Mouse (Mus musculus): ENCODE data around the gene Zranb2.

The Zranb2 gene

DNA sequence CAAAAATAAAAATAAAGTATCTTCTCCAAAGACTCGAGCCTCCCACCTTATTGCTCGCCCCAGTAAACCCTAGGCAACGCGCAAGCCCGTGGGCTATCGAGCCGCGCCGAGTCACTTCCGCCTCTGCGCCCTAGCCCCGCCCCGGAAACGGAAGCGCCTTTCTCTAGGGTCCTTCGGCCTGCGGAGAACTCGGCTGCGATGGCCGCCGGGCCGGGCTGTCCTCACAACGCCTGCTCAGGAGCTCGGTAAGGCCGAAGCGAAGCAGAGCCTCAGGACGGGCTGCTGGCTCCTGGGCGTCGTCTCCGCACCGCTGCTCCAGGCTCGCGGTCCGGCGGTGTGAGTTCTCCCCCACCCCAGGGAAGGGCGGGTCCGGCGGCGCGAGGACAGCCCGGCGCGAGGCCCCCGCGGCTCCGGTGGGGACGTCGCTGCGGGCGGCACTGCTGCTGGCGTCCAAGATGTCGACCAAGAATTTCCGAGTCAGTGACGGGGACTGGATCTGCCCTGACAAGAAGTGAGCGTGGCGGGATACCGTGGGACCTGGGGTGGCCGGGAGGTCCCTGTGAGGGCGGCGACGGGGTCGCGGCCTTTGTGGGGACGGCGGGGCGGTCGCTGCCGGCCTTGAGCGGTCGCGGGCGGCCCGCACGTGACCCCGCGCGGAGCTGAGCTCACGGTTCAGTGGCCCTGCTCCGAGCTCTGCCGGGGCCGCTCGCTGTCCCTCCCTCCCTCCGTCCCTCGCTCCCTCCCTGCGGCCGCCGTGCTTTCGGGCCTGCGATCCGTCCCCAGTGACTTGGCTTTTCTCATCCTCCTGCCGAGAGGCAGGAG is at the start of gene Zranb2:
Zranb2 (plus strand) TSS at position 197 of the 822 bp plus-strand sequence.
- DNase-seq (ENCODE audit: inconsistent age in 2 of 2, low spot score in 1 of 2), result peak; percentile 93 to 98

DNA sequence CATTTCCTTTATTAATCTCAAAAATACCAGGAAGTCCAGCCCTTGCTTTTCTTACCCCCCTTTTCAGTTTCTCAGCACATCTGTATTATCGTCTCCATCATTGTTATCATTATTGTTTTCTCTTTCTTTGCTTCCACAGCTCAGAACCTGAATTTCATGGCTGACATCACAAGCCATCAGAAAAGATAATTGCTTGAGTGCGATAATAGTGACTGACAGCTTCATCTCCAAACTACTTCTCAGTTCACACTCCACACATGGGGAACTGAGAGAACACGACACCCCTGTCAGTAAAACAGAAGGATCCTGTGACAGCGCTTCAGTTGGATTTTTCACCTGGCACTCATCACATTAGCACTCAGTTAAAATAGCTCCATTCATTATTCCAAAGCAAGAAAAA is 41.9 kb upstream of the Zranb2 start:
- no peak for DNase-seq (ENCODE audit: inconsistent age in 2 of 2, low spot score in 1 of 2)

DNA sequence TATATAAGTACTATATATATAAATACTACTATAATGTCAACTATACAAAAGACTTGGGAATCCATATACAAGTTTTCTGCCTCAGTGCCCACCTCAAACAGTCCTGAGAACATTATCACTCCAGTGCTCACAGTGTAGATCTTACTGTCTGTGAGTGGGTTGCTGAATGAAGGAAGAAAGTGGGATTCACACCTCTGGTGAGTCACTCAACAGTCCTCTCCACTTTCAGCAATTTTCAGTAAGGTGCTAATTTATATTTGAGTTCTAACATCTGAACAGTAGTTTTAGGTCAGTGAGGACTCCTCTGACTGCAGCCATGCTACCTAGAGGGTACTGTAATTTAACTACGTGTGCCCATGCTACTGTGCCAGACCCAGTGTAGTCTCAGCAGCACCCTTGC is 31.7 kb upstream of the Zranb2 start:
- no peak for DNase-seq (ENCODE audit: inconsistent age in 2 of 2, low spot score in 1 of 2)

DNA sequence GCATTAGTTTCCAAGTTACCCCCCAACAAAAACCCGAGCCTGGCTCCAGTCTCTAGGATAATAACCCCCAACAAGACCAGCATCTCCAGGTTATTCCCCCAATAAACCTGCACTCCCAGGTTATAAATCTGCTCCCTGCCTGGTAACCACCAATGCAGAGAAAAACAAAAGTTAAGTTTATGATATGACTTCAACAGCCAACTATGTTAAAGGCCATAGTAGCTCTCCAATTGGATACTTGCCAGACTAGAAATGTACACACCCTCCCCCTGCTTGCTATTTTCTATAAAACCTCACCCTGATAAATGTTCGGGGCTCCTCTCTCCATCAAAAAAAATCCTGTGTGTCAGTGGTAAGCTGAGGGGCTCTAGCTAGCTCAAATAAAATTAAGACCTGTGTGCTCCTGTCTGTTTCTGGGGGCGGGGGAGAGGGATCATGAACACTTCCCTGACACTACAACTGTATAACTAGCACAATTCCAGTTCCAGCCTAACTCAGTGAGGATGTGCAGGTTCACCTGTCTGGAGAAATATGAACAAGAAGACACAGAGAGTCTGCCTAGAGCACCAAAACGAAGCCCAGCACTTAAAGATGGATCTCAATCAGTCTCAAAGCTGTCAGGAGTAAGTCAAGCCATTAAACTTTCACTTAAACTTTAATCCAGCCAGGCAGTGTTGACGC is 19.7 kb upstream of the Zranb2 start:
- DNase-seq (ENCODE audit: inconsistent age in 2 of 2, low spot score in 1 of 2), result no peak

DNA sequence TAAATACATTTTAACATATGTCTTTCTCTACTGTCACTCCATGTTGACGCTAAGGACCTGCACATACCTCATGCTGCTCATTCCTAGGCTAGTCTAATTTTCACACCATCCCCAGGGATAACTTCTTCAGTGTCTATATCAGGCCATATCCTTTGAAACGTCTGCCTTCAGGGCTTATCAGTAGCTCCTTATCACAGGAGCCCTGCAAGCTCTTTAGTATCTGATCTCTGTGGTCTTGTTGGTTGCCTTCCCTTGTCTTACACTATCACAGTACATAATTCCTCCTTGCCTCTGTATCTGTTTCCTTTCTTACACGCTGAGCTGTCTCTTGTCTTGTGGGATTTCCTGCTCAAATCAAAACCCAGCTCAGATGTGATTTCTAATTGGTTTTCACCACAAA is 17.5 kb upstream of the Zranb2 start:
- DNase-seq (ENCODE audit: inconsistent age in 2 of 2, low spot score in 1 of 2), result no peak

DNA sequence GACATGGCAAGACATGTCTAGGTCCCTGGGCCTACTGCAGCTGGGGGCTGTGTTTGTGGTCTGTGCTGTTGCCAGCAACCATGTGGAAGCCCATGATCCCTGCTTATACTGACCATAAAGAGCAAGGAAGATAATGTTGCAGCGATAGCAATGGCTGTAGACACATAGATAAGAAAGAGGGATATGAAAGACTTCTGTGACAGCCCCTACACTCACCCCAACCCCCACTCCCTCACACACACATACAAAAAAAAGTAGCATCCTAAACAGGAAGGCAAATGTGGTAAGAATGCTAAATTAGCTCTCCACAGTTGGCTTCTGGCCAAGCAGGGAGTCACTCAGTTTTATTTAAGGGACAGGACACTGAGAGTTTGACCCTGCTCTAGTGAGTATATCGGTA is 16.0 kb upstream of the Zranb2 start:
- DNase-seq (ENCODE audit: inconsistent age in 2 of 2, low spot score in 1 of 2), result no peak

DNA sequence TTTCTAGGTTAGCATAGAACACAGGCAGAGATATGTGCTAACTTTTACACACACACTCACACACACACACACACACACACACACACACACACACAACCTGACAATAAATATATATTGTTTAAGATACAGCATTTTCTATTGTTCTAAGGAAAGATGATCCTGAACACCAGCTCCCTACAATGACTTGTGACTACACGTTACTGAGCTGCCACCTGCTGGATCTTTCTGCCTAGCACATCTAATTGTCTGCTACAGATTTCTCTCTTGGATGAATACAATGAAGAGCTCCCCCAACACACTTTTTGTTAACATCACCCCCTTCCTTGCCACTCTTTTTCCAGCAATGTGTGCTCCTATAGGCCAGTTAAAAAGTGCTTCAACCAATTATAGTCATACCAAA is 13.5 kb upstream of the Zranb2 start:
- DNase-seq (ENCODE audit: inconsistent age in 2 of 2, low spot score in 1 of 2), result peak in 1 of 2 experiments; percentile 60

DNA sequence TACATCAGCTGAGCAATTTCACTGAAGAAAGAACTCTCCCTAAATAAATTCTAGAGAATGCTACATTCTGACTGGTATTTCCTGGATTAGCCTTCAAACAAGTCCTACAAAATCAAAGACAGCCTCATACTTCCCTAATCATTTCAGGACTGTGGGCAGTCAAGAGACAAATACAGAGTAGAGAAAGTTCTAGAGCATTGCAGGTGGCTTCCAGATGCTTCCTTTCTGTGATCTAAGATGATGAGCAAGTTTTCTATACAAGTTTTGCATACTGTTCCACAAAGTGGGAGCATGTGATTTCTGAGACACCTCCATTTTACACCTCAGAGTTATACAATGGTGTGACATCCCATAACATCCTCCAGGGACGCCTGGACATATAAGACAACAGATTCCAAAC is 10.1 kb upstream of the Zranb2 start:
- no peak for DNase-seq (ENCODE audit: inconsistent age in 2 of 2, low spot score in 1 of 2)

DNA sequence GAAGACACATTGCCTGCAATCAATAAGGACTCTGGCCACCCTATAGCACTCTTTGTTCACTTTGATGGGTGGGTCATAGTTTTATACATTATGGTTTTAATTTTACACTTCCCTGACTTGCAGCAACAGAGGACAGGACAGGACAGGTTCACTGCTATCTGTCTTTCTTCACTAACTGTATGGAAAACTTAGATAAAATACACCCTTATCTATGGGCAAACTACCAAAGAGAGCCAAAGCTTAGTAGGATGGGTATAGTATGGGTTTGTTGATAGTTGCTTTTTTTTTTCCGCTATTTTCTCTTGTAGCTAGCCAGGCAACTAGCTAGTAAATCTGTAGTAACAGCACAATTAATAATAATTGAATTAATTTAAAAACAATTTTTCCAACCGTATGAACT is 2.4 kb upstream of the Zranb2 start:
- DNase-seq (ENCODE audit: inconsistent age in 2 of 2, low spot score in 1 of 2), result no peak

DNA sequence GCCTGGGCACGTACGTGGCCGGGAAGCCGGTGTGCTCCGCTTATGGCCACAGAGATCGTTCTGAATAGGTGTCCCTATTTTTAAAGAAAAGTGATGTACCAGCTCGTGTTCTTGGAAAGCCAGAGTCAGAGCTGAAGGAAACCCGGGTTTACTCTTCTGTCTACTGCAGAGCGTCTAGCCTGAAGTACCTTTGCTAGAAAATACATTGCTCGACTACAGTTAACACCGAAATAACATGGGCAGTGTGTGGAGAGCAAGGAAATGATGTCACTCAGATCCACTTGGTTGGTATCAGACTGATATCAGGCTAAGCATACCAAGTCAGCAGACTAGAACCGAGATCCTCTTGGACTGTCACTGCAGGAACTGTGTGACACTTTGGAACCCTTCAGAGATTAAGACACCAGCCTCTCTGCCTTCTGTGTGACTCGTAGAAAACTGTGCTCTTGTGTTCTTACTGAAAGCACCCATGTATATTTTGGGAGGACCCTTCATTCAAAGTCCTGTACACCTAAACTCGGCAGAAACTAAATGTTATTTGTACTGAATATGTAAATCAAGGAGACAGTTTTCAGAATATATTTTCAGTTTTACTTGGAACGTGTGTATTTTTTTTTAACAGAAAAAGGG is 941 bp downstream of the Zranb2 start:
- no peak for DNase-seq (ENCODE audit: inconsistent age in 2 of 2, low spot score in 1 of 2)

DNA sequence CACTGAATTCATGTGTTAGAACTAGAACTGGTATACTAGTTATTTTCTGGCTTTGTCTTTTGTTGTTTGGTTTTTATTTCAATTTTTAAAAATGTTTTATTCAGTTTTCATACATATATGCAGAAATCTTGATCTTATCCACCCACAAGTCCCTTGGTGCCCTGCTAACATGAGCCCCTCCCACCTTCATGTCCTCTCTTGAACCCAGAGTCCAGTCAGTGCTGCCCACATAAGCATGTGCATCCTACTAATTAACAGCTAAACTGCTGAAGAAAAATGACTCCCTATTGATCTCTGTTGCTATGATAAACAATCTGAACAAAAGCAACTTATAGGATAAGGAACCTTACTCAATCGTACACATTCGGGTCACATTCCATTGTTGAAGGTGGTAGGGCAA is 15.4 kb downstream of the Zranb2 start:
- DNase-seq (ENCODE audit: inconsistent age in 2 of 2, low spot score in 1 of 2), result no peak

DNA sequence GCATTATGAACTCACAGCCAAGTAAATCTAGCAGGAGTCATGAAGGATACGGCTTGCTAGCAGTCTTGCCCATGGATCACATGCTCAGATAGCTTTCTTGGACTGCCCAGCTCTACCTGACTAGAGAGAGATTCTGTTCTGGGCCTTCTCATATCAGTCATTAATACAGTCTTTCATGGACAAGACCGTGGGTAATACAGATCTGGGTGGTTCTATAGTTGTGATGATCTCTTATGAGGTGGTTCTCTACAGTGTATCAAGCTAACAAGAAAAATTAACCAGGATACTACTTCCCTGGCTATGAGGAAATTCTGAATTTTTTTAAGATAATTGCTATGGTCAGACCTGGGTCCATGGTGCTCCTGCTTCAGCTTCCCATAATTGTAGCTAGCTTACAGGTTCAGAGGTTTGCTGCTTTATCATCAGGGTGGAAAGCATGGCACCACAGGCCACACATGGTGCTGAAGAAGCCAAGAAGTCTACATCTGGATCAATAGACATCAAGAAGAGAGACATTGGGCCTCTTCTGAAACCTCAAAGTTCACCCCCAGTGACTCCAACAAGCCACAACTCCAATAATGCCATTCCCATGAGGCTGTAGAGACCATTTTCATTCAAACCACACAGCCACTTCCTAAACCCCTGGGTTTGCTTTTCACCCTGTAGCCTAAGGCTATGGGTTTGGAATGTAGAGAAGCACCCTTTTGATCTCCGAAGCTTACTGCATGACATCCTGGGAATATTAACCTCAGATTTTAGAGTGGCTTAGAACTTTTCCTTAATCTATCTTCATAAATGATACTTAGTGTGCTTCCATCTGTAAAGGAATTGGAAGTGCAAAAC is 16.0 kb downstream of the Zranb2 start:
- DNase-seq (ENCODE audit: inconsistent age in 2 of 2, low spot score in 1 of 2), result no peak

DNA sequence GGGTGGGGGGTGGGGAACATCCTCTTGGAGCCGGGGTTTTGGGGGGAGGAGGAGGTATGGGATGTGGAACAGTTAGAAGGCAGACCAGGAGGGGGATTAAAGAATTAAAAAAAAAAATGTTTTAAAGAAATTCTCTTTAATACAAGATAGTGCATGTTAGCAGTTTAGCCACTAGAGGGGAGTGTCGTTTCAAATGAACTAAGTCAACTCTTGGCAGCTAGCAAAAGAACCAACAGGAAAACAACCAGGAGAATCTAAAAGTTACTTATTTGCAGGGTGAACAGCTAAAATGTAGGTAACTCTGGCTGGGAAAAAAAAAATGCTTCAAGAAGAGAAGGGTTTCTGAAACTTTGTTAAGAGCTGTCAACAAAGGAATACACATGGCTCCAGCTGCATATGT is 31.2 kb downstream of the Zranb2 start:
- DNase-seq (ENCODE audit: inconsistent age in 2 of 2, low spot score in 1 of 2), result peak in 1 of 2 experiments; percentile 60

DNA sequence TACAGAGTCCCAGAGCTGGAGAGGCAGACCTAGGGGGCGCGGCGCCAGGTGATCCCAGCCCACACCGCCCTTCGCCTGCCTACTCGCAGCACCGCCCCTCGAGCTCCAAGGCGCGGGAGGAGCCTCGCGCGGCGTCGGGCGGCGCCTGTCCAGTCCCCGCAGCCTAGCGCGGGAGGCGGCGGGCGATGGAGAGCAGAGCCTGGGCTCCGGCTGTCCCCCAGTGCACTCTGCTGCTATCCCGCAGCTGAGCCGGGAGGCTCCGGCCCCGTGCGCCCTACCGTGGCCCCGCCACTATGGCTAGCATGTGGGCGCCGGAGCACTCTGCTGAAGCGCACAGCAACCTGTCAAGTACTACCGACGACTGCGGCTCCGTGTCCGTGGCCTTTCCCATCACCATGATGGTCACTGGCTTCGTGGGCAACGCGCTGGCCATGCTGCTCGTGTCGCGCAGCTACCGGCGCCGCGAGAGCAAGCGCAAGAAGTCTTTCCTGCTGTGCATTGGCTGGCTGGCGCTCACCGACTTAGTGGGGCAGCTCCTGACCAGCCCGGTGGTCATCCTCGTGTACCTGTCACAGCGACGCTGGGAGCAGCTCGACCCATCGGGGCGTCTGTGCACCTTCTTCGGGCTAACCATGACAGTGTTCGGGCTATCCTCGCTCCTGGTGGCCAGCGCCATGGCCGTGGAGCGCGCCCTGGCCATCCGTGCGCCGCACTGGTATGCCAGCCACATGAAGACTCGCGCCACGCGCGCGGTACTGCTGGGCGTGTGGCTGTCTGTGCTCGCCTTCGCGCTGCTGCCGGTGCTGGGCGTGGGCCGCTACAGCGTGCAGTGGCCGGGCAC is 33.0 kb downstream of the Zranb2 start, which contains the start of gene Ptger3:
Ptger3 (plus strand) TSS at position 168 of the 841 bp plus-strand sequence.
- peak; percentile 35 to 63 for DNase-seq (ENCODE audit: inconsistent age in 2 of 2, low spot score in 1 of 2)

DNA sequence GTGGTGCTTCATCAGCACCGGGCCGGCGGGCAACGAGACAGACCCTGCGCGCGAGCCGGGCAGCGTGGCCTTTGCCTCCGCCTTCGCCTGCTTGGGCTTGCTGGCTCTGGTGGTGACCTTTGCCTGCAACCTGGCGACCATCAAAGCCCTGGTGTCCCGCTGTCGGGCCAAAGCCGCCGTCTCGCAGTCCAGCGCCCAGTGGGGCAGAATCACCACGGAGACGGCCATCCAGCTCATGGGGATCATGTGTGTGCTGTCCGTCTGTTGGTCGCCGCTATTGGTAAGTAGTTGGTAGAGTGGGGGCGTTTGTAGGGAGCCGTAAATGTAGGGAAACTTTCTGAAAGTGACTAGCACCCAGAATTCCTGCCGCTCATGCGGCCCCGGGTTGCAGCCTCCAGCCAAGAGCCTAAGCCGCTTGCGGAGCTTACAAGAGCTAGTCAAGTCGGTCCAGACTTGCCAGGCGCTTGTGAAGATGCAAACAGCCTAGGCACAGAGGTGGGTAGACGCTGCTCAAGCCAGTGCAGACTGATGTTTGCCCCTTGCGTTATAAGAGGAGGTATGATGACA is 33.7 kb downstream of the Zranb2 start:
- peak in 1 of 2 experiments; percentile 42 for DNase-seq (ENCODE audit: inconsistent age in 2 of 2, low spot score in 1 of 2)

DNA sequence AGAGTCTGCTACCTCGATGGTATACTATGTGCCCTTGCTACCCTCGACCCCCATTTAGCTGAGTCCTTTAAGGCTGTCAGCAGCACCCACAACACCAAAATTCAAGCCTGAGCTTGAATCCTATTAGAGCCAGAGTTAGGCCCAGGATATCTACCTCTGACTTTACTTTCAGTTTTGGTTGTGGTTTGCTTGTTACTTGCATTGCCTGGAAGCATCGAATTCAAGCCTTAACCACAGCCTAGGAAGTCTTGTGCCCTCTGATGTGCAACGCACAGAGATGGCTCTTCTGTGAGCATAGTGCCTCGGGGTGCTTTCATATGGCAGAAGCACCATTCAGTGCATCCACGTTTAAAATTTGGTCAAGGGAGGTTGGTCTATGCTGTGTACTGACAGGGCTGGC is 38.1 kb downstream of the Zranb2 start:
- no peak for DNase-seq (ENCODE audit: inconsistent age in 2 of 2, low spot score in 1 of 2)

DNA sequence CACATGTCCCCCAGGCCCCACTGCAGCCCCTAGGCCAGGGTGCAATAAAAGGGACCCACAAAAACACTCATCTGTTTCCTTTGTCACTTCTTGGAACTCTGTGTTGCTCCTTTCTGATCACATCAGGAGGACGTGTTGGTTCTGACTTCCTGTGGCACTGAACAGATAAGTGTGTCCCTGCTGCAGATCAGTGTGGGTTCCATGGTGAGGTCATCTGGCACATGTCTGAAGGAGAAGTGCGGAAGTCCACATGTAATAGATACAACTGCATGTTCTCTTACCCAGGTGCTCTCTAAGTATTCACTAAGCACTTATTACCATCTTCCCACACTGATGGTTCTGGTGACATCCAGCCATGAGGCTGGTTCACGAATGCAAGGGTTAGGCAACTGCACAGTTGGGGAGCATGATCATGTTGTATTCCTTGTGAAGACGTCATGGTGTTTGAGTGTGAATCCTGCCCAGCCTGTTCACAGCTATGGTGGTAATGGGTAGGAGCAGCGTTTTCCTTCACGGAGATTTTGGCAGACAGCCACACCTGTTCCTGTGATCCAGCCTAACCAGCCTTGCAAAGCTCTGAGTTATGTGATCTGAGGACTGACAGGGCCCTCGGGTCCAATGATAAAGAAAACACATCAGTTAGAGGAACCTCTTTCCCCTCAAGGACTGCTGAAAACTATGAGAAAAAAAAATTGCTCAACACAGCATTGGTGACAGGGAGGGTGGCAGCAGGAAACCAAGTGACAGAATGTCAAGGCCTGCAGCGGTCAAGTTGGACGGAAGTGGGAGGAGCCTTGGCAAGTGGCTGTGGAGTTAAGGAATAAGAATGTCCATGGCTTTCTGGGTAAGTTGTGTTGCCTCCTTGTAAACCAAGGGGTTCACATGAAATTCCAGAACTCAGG is 41.7 kb downstream of the Zranb2 start:
- DNase-seq (ENCODE audit: inconsistent age in 2 of 2, low spot score in 1 of 2), result peak; percentile 47 to 81

DNA sequence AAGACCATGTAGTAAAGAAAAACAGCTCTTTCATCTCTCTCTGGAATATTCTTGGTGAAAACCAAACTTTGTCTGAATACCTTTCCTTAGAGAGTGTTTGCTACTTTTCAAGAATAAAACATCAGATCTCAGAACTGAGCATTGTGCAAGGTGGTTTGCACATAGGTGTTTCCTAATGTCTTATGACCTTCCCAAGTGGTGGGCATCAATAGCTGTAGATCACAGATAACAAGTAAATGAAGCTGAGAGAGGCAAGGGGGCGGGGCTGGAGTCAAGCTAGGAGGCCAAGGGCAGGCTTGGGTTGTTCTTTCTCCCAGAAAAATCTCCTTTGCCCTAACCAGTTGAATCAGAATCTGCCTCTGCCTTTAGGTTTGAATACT is 42.4 kb downstream of the Zranb2 start:
- peak in 1 of 2 experiments; percentile 45 for DNase-seq (ENCODE audit: inconsistent age in 2 of 2, low spot score in 1 of 2)

DNA sequence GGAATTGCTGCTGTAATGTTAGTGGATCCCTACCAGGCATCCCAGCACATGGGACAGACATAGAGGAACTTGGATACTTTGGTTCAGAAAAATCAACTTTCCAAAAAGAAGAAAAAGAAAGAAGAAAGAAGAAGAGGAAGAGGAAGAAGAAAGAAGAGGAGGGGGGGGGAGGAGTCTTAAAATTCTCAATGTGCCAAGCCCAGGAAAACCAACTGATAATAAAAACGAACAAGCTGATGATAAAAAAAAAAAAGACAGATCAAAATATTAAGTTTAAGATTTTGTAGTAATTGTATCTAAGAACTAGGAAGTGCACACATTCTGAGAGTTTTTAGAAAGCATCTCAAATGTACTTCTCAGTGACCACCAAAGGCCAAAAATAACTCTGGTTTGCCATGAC is 42.9 kb downstream of the Zranb2 start:
- DNase-seq (ENCODE audit: inconsistent age in 2 of 2, low spot score in 1 of 2), result no peak
